Mouse (Mus musculus) frontal cortex, adult (tissue): ENCODE measurements at regions not wholly inside any gene's neighbourhood (a gene's known extent, or its start where the extent isn't known, plus 50 kb on each side); places are given as distances from the start of the nearest gene placed in this dataset.

Source experiments
- ATAC-seq: cut with Nextera tagmentation; 2 replicates; pipeline ENCODE4 v1.9.2; 2017; ENCODE audit warnings: mild to moderate bottlenecking, moderate library complexity, mixed read lengths; ENCODE audit not compliant: low TSS enrichment

- no peak for ATAC-seq
These were observed 304.8 kb upstream of the Klf3 start for GRCm38 (mm10) chr5:64498431-64498830.

GRCm38 (mm10) chr5:64499131-64499530, 304.1 kb upstream of the Klf3 start:
- no peak for ATAC-seq

- ATAC-seq, result no peak
These were observed 302.8 kb upstream of the Klf3 start for GRCm38 (mm10) chr5:64500413-64500812.

- no peak for ATAC-seq
These were observed 302.3 kb upstream of the Klf3 start for GRCm38 (mm10) chr5:64500866-64501265.

- ATAC-seq, result no peak
These were observed 301.4 kb upstream of the Klf3 start for GRCm38 (mm10) chr5:64501746-64502145.

GRCm38 (mm10) chr5:64503514-64503913, 299.7 kb upstream of the Klf3 start:
- peak; percentile 10; the same call in 1 of the 2 replicates for ATAC-seq

- ATAC-seq, result no peak
These were observed 298.7 kb upstream of the Klf3 start for GRCm38 (mm10) chr5:64504507-64504906.

GRCm38 (mm10) chr5:64505227-64505834, 297.9 kb upstream of the Klf3 start:
- peak; percentile 27 for ATAC-seq

- peak; percentile 41 for ATAC-seq
These were observed 297.2 kb upstream of the Klf3 start for GRCm38 (mm10) chr5:64505835-64506600.

- ATAC-seq, result peak; percentile 55
These were observed 294.6 kb upstream of the Klf3 start for GRCm38 (mm10) chr5:64508565-64508964.

- peak; percentile 58 for ATAC-seq
These were observed 289.8 kb upstream of the Klf3 start for GRCm38 (mm10) chr5:64513155-64513945.

- peak; percentile 86 for ATAC-seq
These were observed 287.0 kb upstream of the Klf3 start for GRCm38 (mm10) chr5:64516115-64516665.

GRCm38 (mm10) chr5:64517241-64517640, 285.9 kb upstream of the Klf3 start:
- no peak for ATAC-seq

- ATAC-seq, result no peak
These were observed 285.4 kb upstream of the Klf3 start for GRCm38 (mm10) chr5:64517835-64518234.

- ATAC-seq, result no peak
These were observed 284.2 kb upstream of the Klf3 start for GRCm38 (mm10) chr5:64519036-64519435.

GRCm38 (mm10) chr5:64519731-64520130, 283.5 kb upstream of the Klf3 start:
- no peak for ATAC-seq

- no peak for ATAC-seq
These were observed 281.8 kb upstream of the Klf3 start for GRCm38 (mm10) chr5:64521401-64521800.

GRCm38 (mm10) chr5:64521969-64522368, 281.2 kb upstream of the Klf3 start:
- ATAC-seq, result no peak

- no peak for ATAC-seq
These were observed 276.7 kb upstream of the Klf3 start for GRCm38 (mm10) chr5:64526521-64526920.

GRCm38 (mm10) chr5:64527962-64528361, 275.2 kb upstream of the Klf3 start:
- 0 out of 2 replicates have a peak, but pooled peaks have one; percentile 20 for ATAC-seq

- no peak for ATAC-seq
These were observed 268.8 kb upstream of the Klf3 start for GRCm38 (mm10) chr5:64534371-64534770.

- ATAC-seq, result no peak
These were observed 268.2 kb upstream of the Klf3 start for GRCm38 (mm10) chr5:64534947-64535346.
